8 mouse cellular contexts compared by ENCODE assay signal in genomic region chr11:55098189-55098915, GRCm38 (mm10). TPM values are rescaled to one million over a fixed set of nuclear protein-coding genes. Genes with fewer than 3 reads are reported as not detected.
DNase-seq lines count a peak whose midpoint lies in the region; ATAC-seq and TF ChIP-seq lines count a peak whose summit lies in the region.

No protein-coding gene starts in this region.

- no peaks in the 10 kb centered on the region for H3K9me3 ChIP-seq in liver, embryonic 11.5 days (ENCODE audit: control insufficient read depth, low read length)
- no peaks in the 10 kb centered on the region for H3K9me3 ChIP-seq in stomach, embryonic 15.5 days

- no peak for ATAC-seq in liver, embryonic 11.5 days (replicated peaks; ENCODE audit: low FRiP score)
- no peak for ATAC-seq in stomach, embryonic 15.5 days (ENCODE audit: insufficient read depth, low FRiP score, low read depth)

- H3K27ac ChIP-seq in cerebellum, adult 2 months (ENCODE audit: insufficient read depth, low read length): peak overlapping the region; percentile 16
- H3K27ac ChIP-seq in spleen, adult 2 months (ENCODE audit: insufficient read depth, low read length): peak overlapping the region; percentile 91
- H3K27ac ChIP-seq in liver, embryonic 11.5 days (ENCODE audit: low read depth, low read length): 0 out of 2 replicates have a peak overlapping the region, but pooled peaks have one; percentile 2
- H3K27ac ChIP-seq in stomach, embryonic 15.5 days: peak overlapping the region; percentile 57; the same call in 1 of the 2 replicates

- no peaks in the 10 kb centered on the region for H3K27me3 ChIP-seq in cerebellum, adult 2 months (ENCODE audit: control insufficient read depth, insufficient read depth, low read length)
- H3K27me3 ChIP-seq in spleen, adult 2 months (ENCODE audit: control insufficient read depth, insufficient read depth, low read length): no peaks in the 10 kb centered on the region
- no peaks in the 10 kb centered on the region for H3K27me3 ChIP-seq in liver, embryonic 11.5 days (replicated peaks; ENCODE audit: control insufficient read depth, insufficient read depth, low read length)
- no peaks in the 10 kb centered on the region for H3K27me3 ChIP-seq in stomach, embryonic 15.5 days (replicated peaks)

- no peak for TF ChIP-seq POLR2A in cerebellum, adult 2 months (IDR thresholded peaks at IDR 0.05; ENCODE audit: borderline replicate concordance, insufficient read depth, low read length)
- TF ChIP-seq POLR2A in spleen, adult 2 months (IDR thresholded peaks at IDR 0.05; ENCODE audit: low read depth, low read length): no peak

- no peak for TF ChIP-seq CTCF in cerebellum, adult 2 months (IDR thresholded peaks at IDR 0.05; ENCODE audit: borderline replicate concordance, insufficient read depth, low read depth, low read length)
- TF ChIP-seq CTCF in spleen, adult 2 months (IDR thresholded peaks at IDR 0.05; ENCODE audit: extremely low read depth, insufficient read depth, insufficient read length, insufficient replicate concordance): no peak

- H3K9ac ChIP-seq in liver, embryonic 11.5 days (ENCODE audit: low read depth, low read length): peak overlapping the region; percentile 47
- peak overlapping the region; percentile 23; the same call in 1 of the 2 replicates for H3K9ac ChIP-seq in stomach, embryonic 15.5 days

- H3K4me1 ChIP-seq in cerebellum, adult 2 months (ENCODE audit: control insufficient read depth, insufficient read depth, low read length): peaks cover 4% of the 10 kb centered on the region; the same call in 1 of the 2 replicates
- H3K4me1 ChIP-seq in spleen, adult 2 months (ENCODE audit: control insufficient read depth, insufficient read depth, insufficient read length): peaks cover 13% of the 10 kb centered on the region
- H3K4me1 ChIP-seq in liver, embryonic 11.5 days (replicated peaks; ENCODE audit: control insufficient read depth, insufficient read depth, low read length): peaks cover 12% of the 10 kb centered on the region
- peaks cover 5% of the 10 kb centered on the region for H3K4me1 ChIP-seq in stomach, embryonic 15.5 days

- WGBS in cerebellum, adult 2 months: 9% methylated on average over 24 of the region's 24 CpGs
- 5% methylated on average over 24 of the region's 24 CpGs for WGBS in spleen, adult 2 months
- 18% methylated on average over 24 of the region's 24 CpGs for WGBS in liver, embryonic 11.5 days
- WGBS in stomach, embryonic 15.5 days: 16% methylated on average over 24 of the region's 24 CpGs

- peak overlapping the region; percentile 63 for H3K4me3 ChIP-seq in cerebellum, adult 2 months (replicated peaks; ENCODE audit: insufficient read depth, low read depth, low read length)
- peak overlapping the region; percentile 88 for H3K4me3 ChIP-seq in spleen, adult 2 months (ENCODE audit: extremely low read depth, insufficient read depth, insufficient read length)
- peak overlapping the region; percentile 55 for H3K4me3 ChIP-seq in liver, embryonic 11.5 days (ENCODE audit: low read depth, low read length)
- H3K4me3 ChIP-seq in stomach, embryonic 15.5 days (replicated peaks): peak overlapping the region; percentile 60

- peak overlapping the region; percentile 84 for H3K4me2 ChIP-seq in liver, embryonic 11.5 days
- H3K4me2 ChIP-seq in stomach, embryonic 15.5 days: peak overlapping the region; percentile 88

- peaks cover 6% of the 10 kb centered on the region; the same call in 1 of the 2 replicates for H3K36me3 ChIP-seq in spleen, adult 2 months (ENCODE audit: control insufficient read depth, insufficient read depth, low read length)
- no peaks in the 10 kb centered on the region for H3K36me3 ChIP-seq in liver, embryonic 11.5 days (ENCODE audit: control insufficient read depth, insufficient read depth, low read length)
- no peaks in the 10 kb centered on the region for H3K36me3 ChIP-seq in stomach, embryonic 15.5 days

- DNase-seq in cerebellum, adult 2 months: no peak
- DNase-seq in cerebellum, adult 18-20 months: no peak
- no peak for DNase-seq in spleen, adult 2 months (ENCODE audit: low read depth in 1 of 2, low spot score in 2 of 2)
- no peak for DNase-seq in spleen, adult 18-20 months
- no peak for DNase-seq in liver, embryonic 11.5 days (ENCODE audit: low spot score)
- no peak for DNase-seq in B cell, adult 2 months
- DNase-seq in ovary, postnatal 10 days (ENCODE audit: low spot score): no peak

RNA-seq across cellular contexts. Expression of gene Gm2a, which starts 0.4 kb away (rescaled TPM):
- polyA plus RNA-seq in cerebellum, adult 2 months (2012; rRNA removed): 47.0 and 53.0 TPM in 2 replicates
- polyA plus RNA-seq in spleen, adult 2 months (2012; rRNA removed): 98.3 and 128 TPM in 2 replicates
- 13.9 and 15.9 TPM in 2 replicates for polyA plus RNA-seq in liver, embryonic 11.5 days (2014; fragmentation: Nextera tagmentation; extraction: Ambion mirVana)
- 21.7 and 22.2 TPM in 2 replicates for polyA plus RNA-seq in stomach, embryonic 15.5 days (2015; fragmentation: Nextera tagmentation; extraction: Ambion mirVana)

RNA-seq across cellular contexts. Expression of gene Ccdc69, which starts 20.4 kb away (rescaled TPM):
- polyA plus RNA-seq in cerebellum, adult 2 months (2012; rRNA removed): 5.4 and 6.1 TPM in 2 replicates
- 8.9 and 10.6 TPM in 2 replicates for polyA plus RNA-seq in spleen, adult 2 months (2012; rRNA removed)
- 1.2 and 1.4 TPM in 2 replicates for polyA plus RNA-seq in liver, embryonic 11.5 days (2014; fragmentation: Nextera tagmentation; extraction: Ambion mirVana)
- polyA plus RNA-seq in stomach, embryonic 15.5 days (2015; fragmentation: Nextera tagmentation; extraction: Ambion mirVana): 3.1 and 3.2 TPM in 2 replicates

RNA-seq across cellular contexts. Expression of gene Slc36a3, which starts 53.2 kb away (rescaled TPM):
- polyA plus RNA-seq in cerebellum, adult 2 months (2012; rRNA removed): not detected in 2 replicates
- 1.4 and 1.6 TPM in 2 replicates for polyA plus RNA-seq in spleen, adult 2 months (2012; rRNA removed)
- polyA plus RNA-seq in liver, embryonic 11.5 days (2014; fragmentation: Nextera tagmentation; extraction: Ambion mirVana): not detected in 2 replicates
- polyA plus RNA-seq in stomach, embryonic 15.5 days (2015; fragmentation: Nextera tagmentation; extraction: Ambion mirVana): 0.08 TPM in 1 of 2 replicates, not detected in the other

Comparison
In these comparisons a context has a peak if more than half of its experiments do, and no peak if none do; other contexts are left out.
1. H3K27ac ChIP-seq: peak in every context shown above with its lines; median percentile 91 in spleen, adult 2 months; 57 in stomach, embryonic 15.5 days; 16 in cerebellum, adult 2 months; 2 in liver, embryonic 11.5 days.